Mouse (Mus musculus): Measurements from ENCODE around the gene Lhx4. TPM values are rescaled to one million over a fixed set of nuclear protein-coding genes. Genes with fewer than 3 reads are reported as not detected.

The Lhx4 gene
- polyA plus RNA-seq, 1 experiment from 2014 or later: 1.6 TPM

GRCm38 (mm10) chr1:155750517-155751178, 836 bp downstream of the Lhx4 start:
- WGBS: 13% methylated on average over 11 of the region's 11 CpGs
- no peak for ATAC-seq
- Histone ChIP-seq H3K4me2 (ENCODE audit: low read length) (no peak overlapping the region), H3K27me3 (ENCODE audit: control insufficient read depth, insufficient read depth, low read depth, low read length) (peaks cover 78% of the 10 kb centered on the region), H3K4me3 (ENCODE audit: low read depth, low read length) (no peak overlapping the region), H3K9ac (ENCODE audit: low read depth, low read length) (no peak overlapping the region), H3K27ac (ENCODE audit: low read length) (no peak overlapping the region), H3K9me3 (replicated peaks; ENCODE audit: control insufficient read depth, low read length, poor library complexity, severe bottlenecking) (no peaks in the 10 kb centered on the region), H3K4me1 (ENCODE audit: control insufficient read depth, insufficient read depth, low read length) (no peaks in the 10 kb centered on the region), H3K36me3 (ENCODE audit: control insufficient read depth, insufficient read depth, low read length) (no peaks in the 10 kb centered on the region)

- Histone ChIP-seq H3K4me3 (ENCODE audit: low read depth, low read length) (no peak overlapping the region), H3K4me1 (ENCODE audit: control insufficient read depth, insufficient read depth, low read length) (peaks cover 1% of the 10 kb centered on the region), H3K4me2 (ENCODE audit: low read length) (no peak overlapping the region), H3K27me3 (ENCODE audit: control insufficient read depth, insufficient read depth, low read depth, low read length) (peaks cover 76% of the 10 kb centered on the region), H3K9me3 (replicated peaks; ENCODE audit: control insufficient read depth, low read length, poor library complexity, severe bottlenecking) (no peaks in the 10 kb centered on the region), H3K27ac (ENCODE audit: low read length) (no peak overlapping the region), H3K36me3 (ENCODE audit: control insufficient read depth, insufficient read depth, low read length) (no peaks in the 10 kb centered on the region), H3K9ac (ENCODE audit: low read depth, low read length) (no peak overlapping the region)
- ATAC-seq: no peak
- WGBS: 78% methylated on average over 5 of the region's 5 CpGs
These were observed 3.6 kb downstream of the Lhx4 start for GRCm38 (mm10) chr1:155747911-155748310.

- Histone ChIP-seq H3K4me1 (ENCODE audit: control insufficient read depth, insufficient read depth, low read length) (peaks cover 10% of the 10 kb centered on the region), H3K9ac (ENCODE audit: low read depth, low read length) (no peak overlapping the region), H3K27me3 (ENCODE audit: control insufficient read depth, insufficient read depth, low read depth, low read length) (peaks cover 72% of the 10 kb centered on the region), H3K4me3 (ENCODE audit: low read depth, low read length) (no peak overlapping the region), H3K27ac (ENCODE audit: low read length) (no peak overlapping the region), H3K9me3 (replicated peaks; ENCODE audit: control insufficient read depth, low read length, poor library complexity, severe bottlenecking) (no peaks in the 10 kb centered on the region), H3K36me3 (ENCODE audit: control insufficient read depth, insufficient read depth, low read length) (no peaks in the 10 kb centered on the region), H3K4me2 (ENCODE audit: low read length) (no peak overlapping the region)
- 8% methylated on average over 8 of the region's 8 CpGs for WGBS
- no peak for ATAC-seq
These were observed 4.5 kb downstream of the Lhx4 start for GRCm38 (mm10) chr1:155747011-155747410.

DNA sequence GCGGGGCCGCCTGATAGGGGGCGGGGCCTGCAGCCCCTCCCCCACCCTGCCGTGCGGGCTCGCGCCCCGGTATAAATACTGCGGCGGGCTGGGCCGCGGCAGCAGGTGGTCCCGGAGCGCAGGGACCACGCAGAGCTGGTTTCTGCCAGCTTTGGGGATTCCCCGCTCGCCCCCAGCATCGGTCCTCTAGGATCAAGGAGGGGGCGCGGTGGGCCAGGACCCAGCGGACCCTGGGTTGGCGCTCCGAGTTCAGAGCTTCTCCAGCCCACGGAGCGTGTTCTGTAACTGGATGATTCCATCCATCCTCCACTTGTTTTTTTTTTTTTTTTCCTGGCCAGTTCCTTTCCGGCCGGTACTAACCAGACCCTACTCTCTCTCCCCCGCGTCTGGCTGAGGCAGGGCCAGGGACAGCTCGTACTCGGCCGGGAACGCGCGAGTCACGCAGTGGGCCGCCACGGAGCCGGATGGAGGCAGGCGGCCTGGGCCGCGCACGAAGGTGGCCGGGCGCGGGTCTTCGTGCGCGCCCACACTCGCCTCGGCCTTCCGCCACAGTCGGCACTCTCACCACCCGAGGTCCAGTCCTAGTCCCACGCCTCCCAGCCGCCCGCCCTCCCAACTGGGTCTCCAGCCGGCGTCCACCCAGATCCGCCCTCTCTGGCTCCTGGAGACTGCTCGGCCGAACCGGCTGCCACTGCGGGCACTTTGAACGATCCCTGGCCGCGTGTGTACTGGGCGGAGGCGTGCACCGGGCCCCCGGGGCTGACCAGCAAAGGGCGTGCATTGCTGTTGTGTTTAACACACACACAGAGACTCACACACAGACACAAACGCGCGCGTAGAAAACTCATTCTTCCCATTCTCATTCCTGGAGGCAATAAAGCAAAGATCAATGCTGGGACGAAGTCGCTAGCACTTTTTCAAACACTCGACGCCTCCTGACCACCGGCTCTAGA, 8.8 kb downstream of the Lhx4 start:
- Histone ChIP-seq H3K36me3 (ENCODE audit: control insufficient read depth, insufficient read depth, low read length) (no peaks in the 10 kb centered on the region), H3K27ac (ENCODE audit: low read length) (no peak overlapping the region), H3K4me1 (ENCODE audit: control insufficient read depth, insufficient read depth, low read length) (peaks cover 17% of the 10 kb centered on the region), H3K27me3 (ENCODE audit: control insufficient read depth, insufficient read depth, low read depth, low read length) (peaks cover 53% of the 10 kb centered on the region), H3K9ac (ENCODE audit: low read depth, low read length) (peak overlapping the region; percentile 16; the same call in 1 of the 2 replicates), H3K9me3 (replicated peaks; ENCODE audit: control insufficient read depth, low read length, poor library complexity, severe bottlenecking) (no peaks in the 10 kb centered on the region), H3K4me2 (ENCODE audit: low read length) (peak overlapping the region; percentile 70), H3K4me3 (ENCODE audit: low read depth, low read length) (peak overlapping the region; percentile 38)
- under 1% methylated on average over 80 of the region's 81 CpGs for WGBS
- peak; percentile 26; the same call in 1 of the 2 replicates for ATAC-seq

- Histone ChIP-seq H3K4me3 (ENCODE audit: low read depth, low read length) (peak overlapping the region; percentile 38), H3K36me3 (ENCODE audit: control insufficient read depth, insufficient read depth, low read length) (no peaks in the 10 kb centered on the region), H3K27ac (ENCODE audit: low read length) (no peak overlapping the region), H3K9ac (ENCODE audit: low read depth, low read length) (peak overlapping the region; percentile 7; the same call in 1 of the 2 replicates), H3K4me1 (ENCODE audit: control insufficient read depth, insufficient read depth, low read length) (peaks cover 17% of the 10 kb centered on the region), H3K4me2 (ENCODE audit: low read length) (peak overlapping the region; percentile 70), H3K9me3 (replicated peaks; ENCODE audit: control insufficient read depth, low read length, poor library complexity, severe bottlenecking) (no peaks in the 10 kb centered on the region), H3K27me3 (ENCODE audit: control insufficient read depth, insufficient read depth, low read depth, low read length) (peaks cover 52% of the 10 kb centered on the region)
- ATAC-seq: 0 out of 2 replicates have a peak, but pooled peaks have one; percentile 41
- WGBS: under 1% methylated on average over 21 of the region's 26 CpGs
These were observed 9.5 kb downstream of the Lhx4 start for GRCm38 (mm10) chr1:155741988-155742387.

DNA sequence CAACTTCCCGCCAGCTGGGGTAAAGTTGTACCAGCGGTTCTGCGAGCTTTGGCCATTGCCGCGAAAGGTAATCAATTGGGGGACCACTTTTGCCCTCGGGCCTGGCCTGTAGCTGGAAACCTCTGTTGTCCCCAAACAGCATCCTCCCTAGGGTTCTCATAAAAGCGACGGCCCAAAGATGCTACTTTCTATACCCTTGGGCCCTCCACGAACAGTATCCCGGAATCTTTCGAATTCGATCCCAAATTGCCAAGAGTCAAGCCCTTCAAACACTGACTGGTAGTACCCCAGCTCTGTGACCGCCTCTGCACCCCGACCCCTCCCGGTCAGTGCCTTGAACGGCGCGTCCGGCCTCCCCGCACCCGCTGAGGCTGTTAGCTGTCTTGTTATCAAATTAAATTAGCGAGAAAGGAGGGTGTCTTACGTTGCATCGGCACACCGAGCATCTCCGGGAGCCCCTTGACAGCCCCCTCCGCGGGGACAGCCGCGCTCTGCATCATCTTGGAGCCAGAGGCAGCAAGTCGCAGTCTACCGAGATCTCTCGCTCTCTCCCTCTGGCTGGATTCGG, 10.0 kb downstream of the Lhx4 start:
- WGBS: under 1% methylated on average over 34 of the region's 34 CpGs
- peak overlapping the region; percentile 7; the same call in 1 of the 2 replicates for H3K9ac ChIP-seq (ENCODE audit: low read depth, low read length)
- H3K9me3 ChIP-seq (replicated peaks; ENCODE audit: control insufficient read depth, low read length, poor library complexity, severe bottlenecking): no peaks in the 10 kb centered on the region
- no peak; the same call in 1 of the 2 replicates for ATAC-seq
- H3K27me3 ChIP-seq (ENCODE audit: control insufficient read depth, insufficient read depth, low read depth, low read length): peaks cover 48% of the 10 kb centered on the region
- peaks cover 17% of the 10 kb centered on the region for H3K4me1 ChIP-seq (ENCODE audit: control insufficient read depth, insufficient read depth, low read length)
- H3K4me2 ChIP-seq (ENCODE audit: low read length): peak overlapping the region; percentile 70
- peak overlapping the region; percentile 38 for H3K4me3 ChIP-seq (ENCODE audit: low read depth, low read length)
- no peaks in the 10 kb centered on the region for H3K36me3 ChIP-seq (ENCODE audit: control insufficient read depth, insufficient read depth, low read length)
- no peak overlapping the region for H3K27ac ChIP-seq (ENCODE audit: low read length)

GRCm38 (mm10) chr1:155740622-155741377, 10.7 kb downstream of the Lhx4 start:
- Histone ChIP-seq H3K36me3 (ENCODE audit: control insufficient read depth, insufficient read depth, low read length) (no peaks in the 10 kb centered on the region), H3K9ac (ENCODE audit: low read depth, low read length) (no peak overlapping the region), H3K27me3 (ENCODE audit: control insufficient read depth, insufficient read depth, low read depth, low read length) (peaks cover 44% of the 10 kb centered on the region), H3K4me2 (ENCODE audit: low read length) (peak overlapping the region; percentile 70; the same call in 1 of the 2 replicates), H3K9me3 (replicated peaks; ENCODE audit: control insufficient read depth, low read length, poor library complexity, severe bottlenecking) (no peaks in the 10 kb centered on the region), H3K27ac (ENCODE audit: low read length) (no peak overlapping the region), H3K4me3 (ENCODE audit: low read depth, low read length) (peak overlapping the region; percentile 1; the same call in 1 of the 2 replicates), H3K4me1 (ENCODE audit: control insufficient read depth, insufficient read depth, low read length) (peaks cover 17% of the 10 kb centered on the region)
- peak; percentile 26; the same call in 1 of the 2 replicates for ATAC-seq
- under 1% methylated on average over 44 of the region's 44 CpGs for WGBS

- H3K9ac ChIP-seq (ENCODE audit: low read depth, low read length): no peak overlapping the region
- no peak overlapping the region for H3K27ac ChIP-seq (ENCODE audit: low read length)
- H3K4me1 ChIP-seq (ENCODE audit: control insufficient read depth, insufficient read depth, low read length): peaks cover 15% of the 10 kb centered on the region
- no peak overlapping the region for H3K4me3 ChIP-seq (ENCODE audit: low read depth, low read length)
- no peak overlapping the region for H3K4me2 ChIP-seq (ENCODE audit: low read length)
- peaks cover 48% of the 10 kb centered on the region for H3K27me3 ChIP-seq (ENCODE audit: control insufficient read depth, insufficient read depth, low read depth, low read length)
- no peaks in the 10 kb centered on the region for H3K9me3 ChIP-seq (replicated peaks; ENCODE audit: control insufficient read depth, low read length, poor library complexity, severe bottlenecking)
- ATAC-seq: no peak
- WGBS: under 1% methylated on average over 25 of the region's 25 CpGs
- H3K36me3 ChIP-seq (ENCODE audit: control insufficient read depth, insufficient read depth, low read length): no peaks in the 10 kb centered on the region
These were observed 13.6 kb downstream of the Lhx4 start for GRCm38 (mm10) chr1:155737809-155738383.

All from midbrain, embryonic 16.5 days (tissue).